Mouse (Mus musculus) CH12.LX (cell line): ENCODE data around the gene Gm21983. TPM values are rescaled to one million over a fixed set of nuclear protein-coding genes. Genes with fewer than 3 reads are reported as not detected.

Source experiments
- DNase-seq: peaks from one replicate; pipeline ENCODE4 v3.0.0-alpha.2; 2013; ENCODE audit errors: extremely low read depth
- H3K27ac ChIP-seq: 2 replicates; pipeline ENCODE4 v1.5.1; 2012; ENCODE audit warnings: low read depth, mild to moderate bottlenecking, control low read depth, moderate library complexity; ENCODE audit not compliant: insufficient read depth
- H3K27me3 ChIP-seq: replicated peaks from 2 replicates; pipeline ENCODE3; 2012; ENCODE audit warnings: inconsistent platforms
- H3K36me3 ChIP-seq, 2 experiments: replicated peaks in 1 of 2; 2 replicates each; pipeline versions ENCODE3 to v1.6.1; 2012; ENCODE audit warnings: inconsistent platforms in 1 of 2, low read length in 1 of 2, mild to moderate bottlenecking in 1 of 2, mixed read lengths in 1 of 2, moderate library complexity in 1 of 2; ENCODE audit not compliant: control insufficient read depth in 1 of 2, insufficient read depth in 1 of 2
- H3K4me1 ChIP-seq, 2 experiments: 2 replicates each; pipeline ENCODE4 v1.6.1; 2012; ENCODE audit warnings: inconsistent platforms in 1 of 2, moderate library complexity in 1 of 2; ENCODE audit not compliant: insufficient read depth in 2 of 2, control insufficient read depth in 1 of 2
- H3K4me2 ChIP-seq: 2 replicates; pipeline ENCODE4 v1.6.1; 2012; ENCODE audit warnings: low read depth, mild to moderate bottlenecking, control low read depth; ENCODE audit not compliant: poor library complexity, insufficient read depth, severe bottlenecking
- H3K4me3 ChIP-seq, 3 experiments: fragments of 150-350 bp in 1 of 3; sonication (generic) in 1 of 3; replicated peaks in 1 of 3; 2 replicates each; pipeline versions ENCODE3 to v1.5.1; 2011 to 2012; ENCODE audit warnings: low read depth in 2 of 3, low read length in 2 of 3, mild to moderate bottlenecking in 2 of 3, moderate library complexity in 2 of 3, control low read depth in 1 of 3, improper control_type of control experiment in 1 of 3, inconsistent platforms in 1 of 3, mixed read lengths in 1 of 3; ENCODE audit not compliant: poor library complexity in 1 of 3
- H3K79me2 ChIP-seq: replicated peaks from 2 replicates; pipeline ENCODE4 v1.6.1; 2012; ENCODE audit warnings: mild to moderate bottlenecking, moderate library complexity; ENCODE audit not compliant: control insufficient read depth, poor library complexity, insufficient read depth, severe bottlenecking; ENCODE audit errors: extremely low read depth
- H3K9ac ChIP-seq: 2 replicates; pipeline ENCODE4 v1.6.1; 2012; ENCODE audit warnings: low read depth, mild to moderate bottlenecking, control low read depth, moderate library complexity; ENCODE audit not compliant: insufficient read depth
- H3K9me3 ChIP-seq: replicated peaks from 2 replicates; pipeline ENCODE3; 2012; ENCODE audit warnings: low read length, inconsistent platforms, mixed read lengths
- CHD1 ChIP-seq: IDR thresholded peaks from 2 replicates; pipeline ENCODE4 v1.6.1; 2012; ENCODE audit warnings: low read depth, low read length, improper control_type of control experiment, inconsistent platforms
- CTCF ChIP-seq, 2 experiments: IDR thresholded peaks in 1 of 2; conservative IDR thresholded peaks in 1 of 2; 2 replicates each; pipeline ENCODE4 v1.5.1; 2011 to 2012; ENCODE audit warnings: low read depth in 2 of 2, low read length in 2 of 2, improper control_type of control experiment in 1 of 2, inconsistent platforms in 1 of 2, mild to moderate bottlenecking in 1 of 2, moderate library complexity in 1 of 2
- ETS1 ChIP-seq: conservative IDR thresholded peaks from 2 replicates; pipeline ENCODE4 v1.6.1; 2012; ENCODE audit warnings: low read depth, mild to moderate bottlenecking, inconsistent platforms, low read length, improper control_type of control experiment, moderate library complexity
- GABPA ChIP-seq: IDR thresholded peaks from 2 replicates; pipeline ENCODE4 v1.6.1; 2012; ENCODE audit warnings: low read depth, low read length, improper control_type of control experiment, inconsistent platforms; ENCODE audit not compliant: insufficient replicate concordance
- HCFC1 ChIP-seq: IDR thresholded peaks from 2 replicates; pipeline ENCODE4 v1.6.1; 2012; ENCODE audit warnings: low read depth, mild to moderate bottlenecking, inconsistent platforms, low read length, improper control_type of control experiment
- IRF4 ChIP-seq: IDR thresholded peaks from 2 replicates; pipeline ENCODE4 v1.6.1; 2014; ENCODE audit warnings: low read depth, mild to moderate bottlenecking, inconsistent platforms, low read length, improper control_type of control experiment
- JUND ChIP-seq: conservative IDR thresholded peaks from 2 replicates; pipeline ENCODE4 v1.6.1; 2011; ENCODE audit warnings: low read depth, low read length, improper control_type of control experiment
- KAT2A ChIP-seq: IDR thresholded peaks from 2 replicates; pipeline ENCODE4 v1.6.1; 2012; ENCODE audit warnings: low read length, improper control_type of control experiment, inconsistent platforms; ENCODE audit not compliant: insufficient replicate concordance
- MAX ChIP-seq: IDR thresholded peaks from 2 replicates; pipeline ENCODE4 v1.6.1; 2011; ENCODE audit warnings: low read length, improper control_type of control experiment
- MAZ ChIP-seq: IDR thresholded peaks from 2 replicates; pipeline ENCODE4 v1.6.1; 2012; ENCODE audit warnings: low read depth, mild to moderate bottlenecking, inconsistent platforms, low read length, improper control_type of control experiment, moderate library complexity
- MEF2A ChIP-seq: IDR thresholded peaks from 2 replicates; pipeline ENCODE4 v1.6.1; 2014; ENCODE audit warnings: low read depth, mild to moderate bottlenecking, inconsistent platforms, low read length, improper control_type of control experiment, borderline replicate concordance
- MXI1 ChIP-seq: IDR thresholded peaks from 2 replicates; pipeline ENCODE4 v1.6.1; 2011; ENCODE audit warnings: mild to moderate bottlenecking, low read depth, low read length, improper control_type of control experiment
- NELFE ChIP-seq: IDR thresholded peaks from 2 replicates; pipeline ENCODE4 v1.6.1; 2011; ENCODE audit warnings: low read depth, low read length, improper control_type of control experiment
- POLR2A ChIP-seq: IDR thresholded peaks from 2 replicates; pipeline ENCODE4 v1.6.1; 2011; ENCODE audit warnings: low read depth, mild to moderate bottlenecking, improper control_type of control experiment, low read length
- POLR2AphosphoS2 ChIP-seq: IDR thresholded peaks from 2 replicates; pipeline ENCODE4 v1.6.1; 2011; ENCODE audit warnings: low read depth, low read length, improper control_type of control experiment
- RAD21 ChIP-seq: IDR thresholded peaks from 2 replicates; pipeline ENCODE4 v1.6.1; 2011; ENCODE audit warnings: low read depth, mild to moderate bottlenecking, low read length, improper control_type of control experiment, moderate library complexity
- RCOR1 ChIP-seq: conservative IDR thresholded peaks from 2 replicates; pipeline ENCODE4 v1.6.1; 2012; ENCODE audit warnings: low read depth, mild to moderate bottlenecking, inconsistent platforms, low read length, improper control_type of control experiment
- SIN3A ChIP-seq: IDR thresholded peaks from 2 replicates; pipeline ENCODE4 v1.6.1; 2012; ENCODE audit warnings: low read length, improper control_type of control experiment, inconsistent platforms
- SMC3 ChIP-seq: IDR thresholded peaks from 2 replicates; pipeline ENCODE4 v1.6.1; 2011; ENCODE audit warnings: low read depth, low read length, improper control_type of control experiment
- TBP ChIP-seq: conservative IDR thresholded peaks from 2 replicates; pipeline ENCODE4 v1.6.1; 2011; ENCODE audit warnings: low read depth, low read length, improper control_type of control experiment
- UBTF ChIP-seq: IDR thresholded peaks from 2 replicates; pipeline ENCODE4 v1.6.1; 2012; ENCODE audit warnings: low read depth, mild to moderate bottlenecking, inconsistent platforms, low read length, improper control_type of control experiment, moderate library complexity
- USF1 ChIP-seq: IDR thresholded peaks from 2 replicates; pipeline ENCODE4 v1.6.1; 2014; ENCODE audit warnings: low read depth, mild to moderate bottlenecking, inconsistent platforms, low read length, improper control_type of control experiment
- USF2 ChIP-seq: conservative IDR thresholded peaks from 2 replicates; pipeline ENCODE4 v1.6.1; 2011; ENCODE audit warnings: low read depth, low read length, improper control_type of control experiment
- ZC3H11A ChIP-seq: IDR thresholded peaks from 2 replicates; pipeline ENCODE4 v1.6.1; 2012; ENCODE audit warnings: low read depth, mild to moderate bottlenecking, inconsistent platforms, low read length, improper control_type of control experiment
- ZKSCAN1 ChIP-seq: IDR thresholded peaks from 2 replicates; pipeline ENCODE4 v1.6.1; 2012; ENCODE audit warnings: low read depth, inconsistent platforms, low read length, improper control_type of control experiment, borderline replicate concordance
- ZNF384 ChIP-seq: IDR thresholded peaks from 2 replicates; pipeline ENCODE4 v1.6.1; 2012; ENCODE audit warnings: low read depth, low read length, improper control_type of control experiment, inconsistent platforms
- dilution Hi-C: fragments of 300-500 bp; cut with MboI; formaldehyde crosslinking; loops from 2 replicates; pipeline ENCODE4 v1.14.3; 2020; ENCODE audit warnings: low sequenced_read_pairs; ENCODE audit not compliant: extremely low pct_unique_long_range_greater_than_20kb, extremely low pct_ligation_motif_present
- in situ Hi-C: fragments of 300-500 bp; cut with MboI; formaldehyde crosslinking; loops from 3 replicates; pipeline ENCODE4 v1.14.3; 2019; ENCODE audit warnings: low sequenced_read_pairs, low pct_ligation_motif_present, low pct_unique_long_range_greater_than_20kb, mixed read lengths
- polyA plus RNA-seq: library from polyadenylated mRNA; unstranded; fragments of >175 nt; gene quantifications from 2 replicates; pipeline ENCODE4 v1.2.1, GENCODE M21; 2012; ENCODE audit warnings: low read depth; ENCODE audit not compliant: insufficient read length
- total RNA-seq, 2 experiments: library from RNA; depleted of rRNA; stranded (reverse); fragments of 300-350 nt in 1 of 2; fragments of >200 nt in 1 of 2; gene quantifications; 2 replicates each; pipeline ENCODE4 v1.2.3; 2012 to 2014

Gene Gm21983
- total and polyA plus RNA-seq, 3 experiments: 0.13 to 0.81 TPM; not detected in 1

DNA sequence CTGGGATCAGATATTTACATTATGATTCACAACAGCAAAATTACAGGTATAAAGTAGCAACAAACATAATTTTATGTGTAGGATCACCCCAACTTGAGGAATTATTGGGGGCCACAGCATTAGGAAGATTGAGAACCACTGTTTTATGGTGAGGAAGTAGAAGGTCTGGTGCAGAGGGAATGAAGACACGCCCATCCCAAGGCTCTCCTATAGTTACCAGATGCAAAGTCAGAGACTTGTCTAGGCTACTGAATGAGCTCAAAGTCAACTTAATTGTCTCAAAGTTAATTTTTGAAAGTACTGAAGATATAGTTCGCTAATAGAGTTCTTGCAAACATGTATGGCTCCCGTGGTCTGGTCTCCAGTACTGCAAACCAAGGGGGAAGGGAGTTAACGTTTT is 47.1 kb downstream of the Gm21983 start:
- Histone ChIP-seq H3K4me1 (no peaks in the 10 kb centered on the region), H3K9me3 (peaks cover 7% of the 10 kb centered on the region), H3K9ac (no peak overlapping the region), H3K36me3 (no peaks in the 10 kb centered on the region), H3K4me2 (no peak overlapping the region), H3K27ac (no peak overlapping the region), H3K79me2 (no peaks in the 10 kb centered on the region), H3K27me3 (peaks cover 66% of the 10 kb centered on the region), H3K4me3 (no peak overlapping the region)
- TF ChIP-seq RAD21: no peak
- no peak for DNase-seq
- dilution Hi-C loops: no loop called here
- in situ Hi-C loops: loop anchor here (25.0 kb wide), 1 partner anchor 371 kb away; the partner anchor contains the start of gene Cyp2b19

DNA sequence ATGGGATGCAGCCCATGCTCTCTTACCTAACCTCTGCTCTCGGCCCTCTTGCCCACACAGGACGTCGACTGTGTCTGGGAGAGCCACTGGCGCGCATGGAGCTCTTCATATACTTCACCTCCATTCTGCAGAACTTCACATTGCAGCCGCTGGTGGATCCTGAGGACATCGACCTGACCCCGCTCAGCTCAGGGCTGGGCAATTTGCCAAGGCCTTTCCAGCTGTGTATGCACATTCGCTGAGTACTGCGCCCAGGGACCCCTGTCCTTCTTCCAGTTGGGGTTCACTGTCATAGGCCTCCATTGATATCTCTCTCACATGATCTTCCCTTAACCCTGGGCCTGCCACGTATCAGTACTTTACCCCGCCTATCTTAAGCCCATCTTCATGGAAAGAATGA is 47.7 kb downstream of the Gm21983 start:
- Histone ChIP-seq H3K4me2 (no peak overlapping the region), H3K9ac (no peak overlapping the region), H3K79me2 (no peaks in the 10 kb centered on the region), H3K36me3 (no peaks in the 10 kb centered on the region), H3K9me3 (peaks cover 7% of the 10 kb centered on the region), H3K27ac (no peak overlapping the region), H3K27me3 (peaks cover 70% of the 10 kb centered on the region), H3K4me3 (no peak overlapping the region), H3K4me1 (no peaks in the 10 kb centered on the region)
- in situ Hi-C loops: loop anchor here (25.0 kb wide), 1 partner anchor 371 kb away; the partner anchor contains the start of gene Cyp2b19
- TF ChIP-seq JUND (no peak), CHD1 (no peak), TBP (no peak), ETS1 (no peak), SIN3A (no peak), MAX (no peak), NELFE (no peak)
- DNase-seq: no peak
- dilution Hi-C loops: no loop called here

DNA sequence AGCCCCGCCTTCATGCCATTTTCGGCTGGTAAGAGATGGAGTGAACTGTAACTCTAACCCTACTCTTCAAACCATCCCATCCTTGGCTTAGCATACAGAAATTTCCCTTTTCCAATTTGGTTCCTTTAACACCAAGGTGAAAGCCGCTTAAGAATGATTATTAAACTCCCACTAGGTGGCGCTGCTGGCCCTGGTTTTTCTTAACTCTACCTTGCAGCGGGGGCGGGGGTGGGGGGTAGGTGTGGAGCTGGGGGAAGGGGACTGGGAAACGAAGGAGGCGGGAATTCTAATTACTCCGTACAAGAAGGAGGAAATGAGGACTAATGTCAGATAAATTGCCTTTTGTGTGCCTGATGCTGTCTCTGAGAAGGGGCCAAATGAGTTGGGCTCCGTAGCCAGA is 48.3 kb downstream of the Gm21983 start:
- peak; percentile 62 for DNase-seq
- H3K4me3 ChIP-seq: no peak overlapping the region
- in situ Hi-C loops (loop anchor here (25.0 kb wide), 1 partner anchor 370 kb away; the partner anchor contains the start of gene Cyp2b19), dilution Hi-C loops (no loop called here)
- H3K4me2 ChIP-seq: no peak overlapping the region
- H3K4me1 ChIP-seq: no peaks in the 10 kb centered on the region
- no peaks in the 10 kb centered on the region for H3K36me3 ChIP-seq
- peaks cover 7% of the 10 kb centered on the region for H3K9me3 ChIP-seq
- H3K27me3 ChIP-seq: peaks cover 74% of the 10 kb centered on the region
- H3K79me2 ChIP-seq: no peaks in the 10 kb centered on the region
- no peak overlapping the region for H3K9ac ChIP-seq
- H3K27ac ChIP-seq: no peak overlapping the region
- no peak for TF ChIP-seq UBTF
- no peak for TF ChIP-seq ZNF384
- no peak for TF ChIP-seq JUND
- no peak for TF ChIP-seq HCFC1
- no peak for TF ChIP-seq GABPA
- TF ChIP-seq CHD1: no peak
- no peak for TF ChIP-seq ZC3H11A
- TF ChIP-seq POLR2AphosphoS2: no peak
- no peak for TF ChIP-seq TBP
- no peak for TF ChIP-seq MAX
- no peak for TF ChIP-seq POLR2A
- TF ChIP-seq KAT2A: no peak
- TF ChIP-seq IRF4: no peak
- peak; percentile 57 for TF ChIP-seq RAD21
- no peak for TF ChIP-seq MEF2A
- TF ChIP-seq ZKSCAN1: no peak
- peak; percentile 7 to 69; a peak in 2 of 4 replicates for TF ChIP-seq CTCF (conservative IDR thresholded peaks at IDR 0.05 in 1 of 2, IDR thresholded peaks at IDR 0.05 in 1 of 2; ENCODE audit: low read depth in 2 of 2, low read length in 2 of 2)
- no peak for TF ChIP-seq RCOR1
- no peak for TF ChIP-seq USF1
- TF ChIP-seq USF2: no peak
- no peak for TF ChIP-seq MXI1
- TF ChIP-seq MAZ: no peak
- TF ChIP-seq SMC3: peak; percentile 56
